Mouse (Mus musculus): Measurements from ENCODE around the gene Tspan5.

GRCm38 (mm10) chr3:138744030-138744774, 2.2 kb downstream of the Tspan5 start:
- TF ChIP-seq CTCF (IDR thresholded peaks at IDR 0.05; ENCODE audit: low read depth), result no peak
- no peak for TF ChIP-seq EP300 (IDR thresholded peaks at IDR 0.05; ENCODE audit: low read depth)

All from liver, embryonic 14.5 days (tissue).